Mouse (Mus musculus) lung, postnatal 4 days (tissue): Measurements from ENCODE around the gene Gm21983.
A peak's percentile ranks its signal among the peaks of the same experiment; 100 is the strongest.

Experiments
- DNase-seq, 2 experiments: peaks; one replicate each; pipeline ENCODE4 v3.0.0; 2021

The Gm21983 gene

GRCm38 (mm10) chr7:27180837-27181695 is at the start of gene Gm21983, which contains the start of gene Mia:
TSS of gene Gm21983 (minus strand) at chr7:27181086.
TSS of gene Mia (minus strand) at chr7:27181157.
- peak in 1 of 2 experiments; percentile 51 for DNase-seq

GRCm38 (mm10) chr7:27228865-27229264 is 48.0 kb upstream of the Gm21983 start:
- DNase-seq: no peak

GRCm38 (mm10) chr7:27228281-27228821 is 47.5 kb upstream of the Gm21983 start, which contains the start of gene Itpkc:
TSS of gene Itpkc (minus strand) at chr7:27228661.
- peak; percentile 94 to 95 for DNase-seq

- DNase-seq: no peak
These were observed 46.8 kb upstream of the Gm21983 start for GRCm38 (mm10) chr7:27227676-27228075.

GRCm38 (mm10) chr7:27227276-27227675 is 46.4 kb upstream of the Gm21983 start:
- no peak for DNase-seq

- no peak for DNase-seq
These were observed 44.1 kb upstream of the Gm21983 start for GRCm38 (mm10) chr7:27224877-27225575.

- DNase-seq: no peak
These were observed 41.7 kb upstream of the Gm21983 start for GRCm38 (mm10) chr7:27222538-27222937.

GRCm38 (mm10) chr7:27221939-27222338 is 41.1 kb upstream of the Gm21983 start:
- no peak for DNase-seq

GRCm38 (mm10) chr7:27219937-27220336 is 39.1 kb upstream of the Gm21983 start:
- no peak for DNase-seq

- no peak for DNase-seq
These were observed 37.7 kb upstream of the Gm21983 start for GRCm38 (mm10) chr7:27218586-27218985.

- DNase-seq: no peak
These were observed 31.7 kb upstream of the Gm21983 start for GRCm38 (mm10) chr7:27212626-27213025.

GRCm38 (mm10) chr7:27203730-27204449 is 23.0 kb upstream of the Gm21983 start:
- DNase-seq: no peak

GRCm38 (mm10) chr7:27198779-27199178 is 17.9 kb upstream of the Gm21983 start:
- no peak for DNase-seq

- DNase-seq: no peak
These were observed 17.5 kb upstream of the Gm21983 start for GRCm38 (mm10) chr7:27198355-27198754.

- DNase-seq: no peak
These were observed 16.7 kb upstream of the Gm21983 start for GRCm38 (mm10) chr7:27197634-27198033.

- DNase-seq: no peak
These were observed 16.2 kb upstream of the Gm21983 start for GRCm38 (mm10) chr7:27197136-27197535.

- DNase-seq: peak; percentile 96 to 99
These were observed 15.1 kb upstream of the Gm21983 start, which contains the start of the genes BC024978 and Snrpa for GRCm38 (mm10) chr7:27195681-27196611. TSS of gene BC024978 (plus strand) at chr7:27195781. TSS of gene Snrpa (minus strand) at chr7:27196271.

GRCm38 (mm10) chr7:27193731-27194130 is 12.8 kb upstream of the Gm21983 start:
- DNase-seq: no peak

GRCm38 (mm10) chr7:27192434-27192833 is 11.5 kb upstream of the Gm21983 start:
- no peak for DNase-seq

GRCm38 (mm10) chr7:27189271-27189931 is 8.5 kb upstream of the Gm21983 start:
- no peak for DNase-seq

- DNase-seq: no peak
These were observed 5.1 kb upstream of the Gm21983 start for GRCm38 (mm10) chr7:27185986-27186385.
